Comparison of ENCODE assay signal across 15 mouse cellular contexts in the genomic region with DNA sequence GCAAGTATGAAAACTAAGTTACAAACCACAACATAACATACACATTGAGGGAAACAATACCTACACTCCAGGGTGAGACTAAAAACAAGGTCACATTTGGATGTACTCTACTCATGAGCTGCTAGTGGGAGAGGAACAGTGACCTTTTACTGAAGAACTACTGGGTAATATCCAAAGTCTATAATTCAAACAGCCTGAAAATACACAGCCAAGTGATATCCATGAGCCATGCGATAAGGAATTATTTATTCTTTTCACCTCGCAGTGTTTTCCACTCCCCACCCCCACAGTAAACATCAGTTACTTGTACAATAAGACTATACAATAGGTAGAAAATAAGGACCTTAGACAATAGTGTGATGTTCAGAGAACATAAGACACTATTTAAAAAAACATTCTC.
"Had no signal": no experiment of that assay in that cellular context is flagged by ENCODE, and none has a peak within 500 bp of the region (broad histone marks: within the 10 kb centered on the region; RNA-seq: fewer than 3 reads in every experiment).

No protein-coding gene starts in this region.

- H3K9ac ChIP-seq: limb, embryonic 13.5 days; liver, embryonic 15.5 days; lung, embryonic 14.5 days; neural tube, embryonic 15.5 days had no signal

- H3K27me3 ChIP-seq: limb, embryonic 13.5 days; liver, embryonic 15.5 days; neural tube, embryonic 15.5 days had no signal

- H3K9me3 ChIP-seq: limb, embryonic 13.5 days; liver, embryonic 15.5 days; midbrain, embryonic 10.5 days; neural tube, embryonic 15.5 days had no signal

- H3K4me3 ChIP-seq: limb, embryonic 13.5 days; liver, embryonic 15.5 days; midbrain, embryonic 10.5 days; myocyte; neural tube, embryonic 15.5 days had no signal

- H3K27ac ChIP-seq: limb, embryonic 13.5 days; liver, embryonic 15.5 days; midbrain, embryonic 10.5 days; neural tube, embryonic 15.5 days had no signal

- H3K4me2 ChIP-seq: limb, embryonic 13.5 days; liver, embryonic 11.5 days; liver, embryonic 15.5 days; lung, embryonic 14.5 days; neural tube, embryonic 15.5 days had no signal

- H3K36me3 ChIP-seq: liver, embryonic 15.5 days; neural tube, embryonic 15.5 days had no signal

- H3K4me1 ChIP-seq: liver, embryonic 15.5 days; neural tube, embryonic 15.5 days had no signal

- DNase-seq: kidney, postnatal 14 days; left cerebral cortex, postnatal 4 days; lung, embryonic 14.5 days; lung, postnatal 10 days; lung, postnatal 4 days; midbrain, embryonic 14.5 days; right cerebral cortex, adult 18-20 months; right cerebral cortex, postnatal 25 days; thymus, postnatal 36 days had no signal
